Mouse (Mus musculus) yolk sac, embryonic 10.5 days (tissue): ENCODE results near the gene Ccdc86.
A peak's percentile ranks its signal among the peaks of the same experiment; 100 is the strongest.

Source experiments
- DNase-seq: peaks from one replicate; pipeline ENCODE4 v3.0.0-alpha.2; 2017; ENCODE audit warnings: low spot score

The Ccdc86 gene

DNA sequence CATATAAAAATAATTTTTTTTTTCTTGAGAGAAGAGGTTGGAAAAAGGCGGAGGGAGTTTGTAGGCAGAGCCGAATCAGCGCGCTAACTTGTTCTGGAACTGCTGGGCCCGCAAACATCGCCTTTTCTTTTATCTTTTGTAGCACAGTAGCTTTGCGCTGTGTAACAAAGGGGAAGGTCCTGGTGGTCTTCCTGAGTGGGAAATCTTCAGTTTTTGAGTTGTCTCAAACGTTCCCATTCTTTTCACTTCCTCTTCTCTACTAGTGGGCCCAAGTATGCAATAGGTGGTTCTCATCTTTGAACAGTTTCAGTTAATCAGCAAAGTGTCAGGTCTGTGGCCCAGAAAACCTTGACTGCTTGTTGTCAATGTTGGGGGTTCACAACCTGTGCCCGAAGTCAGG, 492 bp upstream of the Ccdc86 start:
- no peak for DNase-seq

DNA sequence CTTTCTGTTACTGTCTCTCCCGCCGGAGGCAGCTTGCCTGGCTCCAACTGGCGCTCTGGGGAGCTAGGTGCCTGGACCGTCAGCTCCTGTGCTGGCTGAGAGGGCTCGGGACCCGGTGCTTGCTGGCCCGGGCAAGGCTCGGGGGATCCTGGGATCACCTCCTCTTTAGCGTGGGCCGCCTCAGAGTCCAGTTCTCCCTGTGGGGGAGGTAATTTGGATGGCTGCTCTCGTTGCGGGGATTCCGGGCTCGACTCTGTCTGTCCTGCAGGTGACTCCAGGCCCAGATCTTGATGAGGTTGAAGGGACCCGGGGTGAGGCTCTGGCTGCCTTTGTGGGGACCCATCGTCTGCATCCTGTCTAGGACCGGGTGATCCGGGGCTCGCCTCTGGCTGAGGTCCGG, 650 bp downstream of the Ccdc86 start:
- no peak for DNase-seq

DNA sequence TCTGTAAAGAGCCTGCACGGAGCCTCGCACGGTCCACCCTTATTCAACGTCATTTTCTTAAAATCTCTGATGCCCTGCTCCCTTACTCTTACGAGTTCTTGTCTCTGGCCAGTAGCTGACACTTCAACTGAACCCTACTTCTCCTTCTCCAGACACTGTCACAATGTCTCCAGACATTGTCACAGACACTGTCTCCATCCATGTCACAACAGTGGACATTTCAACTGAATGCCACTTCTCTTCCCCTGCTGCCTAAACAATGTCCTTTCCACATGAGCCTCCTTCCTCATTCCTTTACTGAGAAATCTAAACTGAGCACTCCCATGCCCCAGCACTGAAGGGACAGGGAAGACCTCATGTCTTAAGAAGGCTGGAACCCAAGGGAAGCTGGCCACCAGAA, 1.8 kb downstream of the Ccdc86 start:
- no peak for DNase-seq

DNA sequence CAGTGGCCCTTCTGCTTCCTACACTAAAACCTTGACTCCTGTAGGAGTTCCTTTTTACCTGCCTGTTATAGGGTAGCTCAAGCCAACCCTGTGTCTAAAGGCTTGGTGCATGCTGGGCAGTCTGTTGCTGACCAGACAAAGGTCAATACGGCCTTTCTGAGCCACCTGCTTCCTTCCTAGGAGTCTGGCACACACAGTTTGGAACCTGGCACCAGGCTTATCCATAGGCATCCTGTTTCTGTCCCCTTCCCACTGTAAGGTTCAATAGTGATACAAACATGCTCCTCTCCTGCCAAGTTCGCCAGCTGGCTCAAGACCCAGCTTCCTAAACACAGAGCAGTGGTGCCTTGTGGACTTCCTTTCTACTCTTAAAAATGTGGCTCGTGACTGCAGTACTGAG, 2.6 kb downstream of the Ccdc86 start:
- DNase-seq: no peak

DNA sequence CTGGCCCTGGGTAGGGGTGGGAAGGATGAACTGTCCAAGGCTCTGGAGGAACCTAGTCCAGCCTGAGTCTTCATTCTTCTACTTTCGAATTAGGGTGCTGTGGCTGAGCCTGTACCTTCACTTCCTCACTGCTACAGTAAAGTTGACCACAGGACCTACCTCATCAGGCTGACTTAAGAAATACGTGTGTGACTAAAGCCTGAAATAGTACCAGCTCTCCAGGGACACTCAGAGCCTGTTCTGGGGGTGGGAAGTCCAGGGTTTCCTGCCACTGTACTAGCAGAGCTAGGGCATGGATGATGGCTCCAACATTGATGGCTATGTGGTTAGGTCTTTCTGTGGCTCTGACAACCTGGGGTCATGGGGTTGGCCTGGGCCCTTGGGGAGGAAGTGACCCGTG, 5.1 kb downstream of the Ccdc86 start:
- DNase-seq: no peak

DNA sequence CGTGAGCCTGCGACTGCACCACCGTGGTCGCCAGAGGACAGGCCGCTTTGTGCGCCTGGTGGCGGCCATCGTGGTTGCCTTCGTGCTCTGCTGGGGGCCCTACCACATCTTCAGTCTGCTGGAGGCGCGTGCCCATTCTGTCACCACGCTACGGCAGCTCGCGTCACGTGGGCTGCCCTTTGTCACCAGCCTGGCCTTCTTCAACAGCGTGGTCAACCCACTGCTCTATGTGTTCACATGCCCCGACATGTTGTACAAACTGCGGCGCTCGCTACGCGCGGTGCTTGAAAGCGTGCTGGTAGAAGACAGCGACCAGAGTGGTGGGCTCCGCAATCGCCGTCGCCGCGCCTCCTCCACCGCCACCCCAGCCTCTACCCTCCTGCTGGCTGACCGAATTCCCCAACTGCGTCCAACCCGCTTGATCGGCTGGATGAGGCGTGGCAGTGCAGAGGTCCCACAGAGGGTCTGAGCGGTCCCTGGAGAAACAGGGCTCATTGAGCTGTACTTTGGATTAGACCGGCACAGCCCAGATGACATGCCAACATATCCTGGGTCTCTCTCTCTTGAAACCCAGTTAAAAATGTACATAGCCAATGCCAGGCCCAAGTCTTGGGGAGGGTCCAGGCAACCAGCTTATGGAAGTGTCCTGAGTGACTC, 8.1 kb downstream of the Ccdc86 start:
- DNase-seq: peak; percentile 50

DNA sequence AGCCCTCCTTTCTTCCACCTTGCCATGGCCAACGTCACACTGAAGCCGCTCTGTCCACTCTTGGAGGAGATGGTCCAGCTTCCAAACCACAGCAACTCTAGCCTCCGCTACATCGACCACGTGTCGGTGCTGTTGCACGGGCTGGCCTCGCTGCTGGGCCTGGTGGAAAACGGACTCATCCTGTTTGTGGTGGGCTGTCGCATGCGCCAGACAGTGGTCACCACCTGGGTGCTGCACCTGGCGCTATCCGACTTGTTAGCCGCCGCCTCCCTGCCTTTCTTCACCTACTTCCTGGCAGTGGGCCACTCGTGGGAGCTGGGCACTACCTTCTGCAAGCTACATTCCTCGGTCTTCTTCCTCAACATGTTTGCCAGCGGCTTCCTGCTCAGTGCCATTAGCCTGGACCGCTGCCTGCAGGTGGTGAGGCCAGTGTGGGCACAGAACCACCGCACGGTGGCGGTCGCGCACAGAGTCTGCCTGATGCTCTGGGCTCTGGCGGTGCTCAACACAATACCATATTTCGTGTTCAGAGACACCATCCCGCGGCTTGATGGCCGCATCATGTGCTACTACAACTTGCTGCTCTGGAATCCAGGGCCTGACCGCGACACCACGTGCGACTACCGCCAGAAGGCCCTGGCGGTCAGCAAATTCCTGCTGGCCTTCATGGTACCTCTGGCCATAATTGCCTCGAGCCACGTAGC, 8.8 kb downstream of the Ccdc86 start:
- DNase-seq: peak; percentile 63

DNA sequence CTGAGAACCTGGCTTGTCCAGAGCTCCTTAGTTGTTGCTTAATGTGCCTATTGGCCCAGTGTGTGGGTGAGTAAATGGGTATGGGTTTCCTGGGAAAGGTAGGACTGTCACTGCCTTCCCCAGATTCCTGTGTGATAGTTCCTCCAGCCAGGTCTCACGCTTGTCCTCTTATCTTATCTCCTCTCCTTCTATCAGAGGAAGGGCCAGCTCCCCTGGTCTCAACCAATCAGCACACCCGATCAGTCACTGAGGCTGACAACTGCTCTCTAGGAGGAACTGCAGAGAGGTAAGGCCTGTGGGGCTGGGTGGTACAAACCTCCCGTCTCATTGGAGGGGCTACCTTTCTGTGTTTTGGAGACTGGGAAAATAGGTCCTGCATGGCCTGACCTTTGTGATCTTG, 10.3 kb downstream of the Ccdc86 start:
- no peak for DNase-seq

DNA sequence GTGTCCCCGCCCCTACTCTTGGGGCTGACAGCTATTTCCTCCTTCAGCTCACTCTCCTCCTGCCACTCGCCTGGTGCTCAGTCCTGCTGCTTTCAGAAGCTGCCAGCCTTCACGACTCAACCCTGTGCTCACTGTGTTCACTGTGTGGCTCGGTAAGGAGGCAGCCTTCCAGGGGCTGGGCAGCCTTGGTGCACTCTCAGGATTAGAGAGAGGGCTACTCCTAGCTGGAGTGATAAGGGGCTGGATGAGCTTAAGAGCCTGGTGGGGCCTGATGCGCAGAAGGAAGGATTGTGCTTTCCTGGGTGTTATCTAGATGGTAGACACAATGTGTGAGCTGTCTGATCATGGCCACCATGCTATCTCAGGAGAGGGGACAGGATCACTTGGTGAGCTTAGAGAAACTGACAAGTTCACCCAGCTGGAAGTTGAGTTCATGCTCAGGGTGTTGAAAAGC, 11.9 kb downstream of the Ccdc86 start, which contains the start of gene Ptgdr2:
TSS of gene Ptgdr2 (plus strand) at position 51 of the 454 bp plus-strand sequence.
- DNase-seq: no peak

DNA sequence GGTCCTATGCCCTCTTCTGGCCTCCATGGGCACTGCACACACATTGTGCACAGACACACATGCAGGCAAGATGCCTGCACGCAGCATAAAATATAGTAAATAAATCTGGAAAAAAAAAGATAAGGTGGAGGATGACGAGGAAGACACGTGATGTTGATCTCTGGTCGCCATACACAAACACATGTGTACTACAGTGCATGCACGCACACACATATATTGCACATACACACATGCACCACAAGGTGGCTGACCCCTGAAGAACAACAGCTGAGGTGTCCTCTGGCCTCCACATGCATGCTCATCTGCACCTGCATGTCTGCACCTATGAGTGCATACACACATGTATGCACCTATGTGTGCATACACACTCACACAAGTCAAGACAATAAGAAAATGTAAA, 13.0 kb downstream of the Ccdc86 start:
- DNase-seq: no peak

DNA sequence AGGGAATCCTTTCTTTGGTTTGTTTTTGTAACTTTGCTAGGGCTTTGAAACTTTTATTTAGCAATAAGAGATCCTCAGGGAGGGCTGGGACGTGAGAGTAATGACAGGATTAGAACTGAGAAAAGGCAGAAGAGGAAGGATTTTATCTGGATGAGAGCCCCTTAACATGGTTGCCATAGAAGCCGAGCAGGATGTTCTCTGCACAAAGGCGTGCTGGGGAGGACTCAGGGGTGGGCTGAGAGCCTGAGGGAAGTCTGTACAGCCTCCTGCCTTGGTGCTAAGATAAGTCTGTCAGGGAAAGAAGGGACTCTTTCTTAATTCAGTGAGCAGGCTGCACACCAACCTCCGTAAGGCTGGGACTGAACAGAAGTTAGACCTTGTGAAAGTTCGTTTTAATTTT, 14.0 kb downstream of the Ccdc86 start:
- no peak for DNase-seq

DNA sequence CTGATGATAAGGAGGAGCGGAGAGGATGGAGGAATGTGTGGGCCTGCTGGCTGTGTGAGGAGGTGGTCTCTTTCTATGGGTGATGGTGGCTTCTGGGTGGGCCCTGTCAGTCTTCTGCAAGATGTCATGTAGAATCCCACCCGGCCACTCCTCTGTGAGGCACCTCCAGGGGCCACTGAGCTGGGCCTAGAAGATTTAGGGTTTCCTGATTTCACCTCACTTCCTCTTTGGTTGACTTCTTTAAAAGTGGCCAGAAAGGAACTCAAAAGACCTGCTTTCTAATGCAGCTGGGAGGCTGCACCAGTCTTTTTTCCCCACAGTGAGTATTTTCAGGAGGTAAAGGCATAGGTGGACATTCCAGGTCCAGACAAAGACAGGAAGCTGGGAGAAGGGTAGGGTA, 18.4 kb downstream of the Ccdc86 start:
- no peak for DNase-seq

DNA sequence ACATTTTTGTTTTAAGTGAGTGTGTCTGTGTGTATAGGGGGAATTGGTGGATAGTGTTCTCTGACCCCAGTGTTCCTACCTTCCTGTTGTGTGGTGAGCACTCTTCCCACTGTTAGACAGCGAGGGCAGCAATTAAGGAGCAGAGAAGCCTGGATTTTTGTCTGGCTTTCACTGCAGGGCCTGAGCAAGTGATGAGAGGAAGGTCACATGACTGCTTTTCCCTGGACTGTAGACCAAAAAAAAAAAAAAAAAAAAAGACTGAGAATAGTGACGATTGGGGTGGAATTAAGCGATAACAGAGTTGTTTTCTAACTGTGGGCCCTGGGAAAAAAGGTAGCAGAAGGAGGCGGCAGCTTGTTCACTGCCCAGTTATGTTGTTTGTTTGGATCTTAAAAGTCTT, 22.4 kb downstream of the Ccdc86 start:
- DNase-seq: no peak

DNA sequence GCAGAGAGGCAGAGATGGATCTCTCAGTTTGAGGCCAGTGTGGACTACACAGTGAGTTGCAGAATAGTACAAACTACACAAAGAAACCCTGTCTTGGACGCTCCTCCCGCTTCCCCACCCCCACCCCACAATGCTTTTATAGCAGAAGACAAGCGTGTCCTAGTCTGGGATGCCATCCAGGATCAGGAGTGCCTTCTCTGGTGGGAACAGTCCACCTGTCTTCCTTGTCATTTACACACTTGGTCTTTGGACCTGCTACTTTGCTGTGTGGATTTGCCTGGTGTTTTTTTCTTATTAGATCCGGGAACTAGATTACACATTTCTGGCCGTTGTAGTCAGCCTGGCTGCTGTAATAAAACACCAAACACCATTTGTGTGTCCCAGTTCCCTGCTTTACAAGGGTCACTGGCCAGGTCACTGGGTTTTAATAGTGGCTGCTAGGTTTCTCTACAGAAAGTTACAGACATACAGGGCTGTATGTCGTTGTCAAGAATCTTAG, 22.9 kb downstream of the Ccdc86 start:
- no peak for DNase-seq

DNA sequence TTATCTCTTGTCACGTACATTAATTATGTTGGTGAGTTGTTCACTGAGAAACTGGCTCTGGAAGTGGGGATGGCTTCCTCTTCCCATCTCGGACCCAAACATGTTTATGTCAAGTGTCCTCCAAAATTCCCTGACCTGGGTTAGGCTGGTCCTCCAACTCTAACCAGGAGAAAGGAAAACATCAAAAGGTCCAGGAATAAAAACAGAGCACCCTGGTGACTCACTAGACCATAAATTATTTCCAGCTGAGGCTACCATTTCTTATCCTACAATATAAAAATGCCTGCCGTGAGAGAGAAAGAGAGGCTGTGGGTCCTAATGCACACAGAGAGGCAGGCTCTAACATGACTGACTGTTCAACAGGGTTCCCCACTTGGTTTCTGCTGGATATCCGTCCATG, 24.8 kb downstream of the Ccdc86 start:
- no peak for DNase-seq

DNA sequence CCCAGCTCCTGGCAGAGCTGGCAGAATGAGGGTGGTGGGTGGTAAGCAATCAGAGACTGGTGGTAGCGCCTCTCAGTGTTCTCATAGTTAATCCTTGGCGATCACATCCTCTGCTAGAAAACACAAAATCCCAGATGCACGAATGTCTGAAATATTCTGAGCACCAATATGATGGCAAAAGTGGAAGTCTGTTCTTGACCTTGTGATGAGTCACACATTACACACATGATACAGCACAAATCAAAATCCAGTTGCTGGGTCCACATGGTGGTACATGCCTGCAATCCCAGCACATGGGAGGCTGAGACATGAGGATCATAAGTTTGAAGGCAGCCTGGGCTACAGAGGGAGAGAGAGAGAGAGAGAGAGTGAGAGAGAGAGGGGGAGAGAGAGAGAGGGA, 28.0 kb downstream of the Ccdc86 start:
- DNase-seq: no peak

DNA sequence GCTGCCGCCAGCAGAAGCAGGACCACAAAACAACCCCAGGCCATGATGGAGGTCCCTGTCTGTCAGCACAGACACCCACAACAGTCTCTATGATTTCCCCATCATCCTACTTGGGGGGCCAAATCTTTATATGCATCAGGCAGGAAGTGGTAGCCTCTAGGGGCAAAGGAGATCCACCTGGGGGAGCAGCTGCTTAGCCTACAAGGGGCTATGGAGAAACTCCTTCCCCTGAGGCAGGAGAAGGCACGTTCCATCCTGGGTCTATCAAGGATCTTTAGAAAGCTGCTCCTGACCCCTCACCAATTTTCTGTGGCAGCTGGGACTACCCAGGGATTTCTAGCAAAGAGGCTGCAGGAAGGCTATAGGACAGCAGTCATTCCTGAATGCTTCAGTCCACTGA, 28.5 kb downstream of the Ccdc86 start, which contains the start of gene Zp1:
TSS of gene Zp1 (minus strand) at position 101 of the 400 bp plus-strand sequence.
- no peak for DNase-seq

DNA sequence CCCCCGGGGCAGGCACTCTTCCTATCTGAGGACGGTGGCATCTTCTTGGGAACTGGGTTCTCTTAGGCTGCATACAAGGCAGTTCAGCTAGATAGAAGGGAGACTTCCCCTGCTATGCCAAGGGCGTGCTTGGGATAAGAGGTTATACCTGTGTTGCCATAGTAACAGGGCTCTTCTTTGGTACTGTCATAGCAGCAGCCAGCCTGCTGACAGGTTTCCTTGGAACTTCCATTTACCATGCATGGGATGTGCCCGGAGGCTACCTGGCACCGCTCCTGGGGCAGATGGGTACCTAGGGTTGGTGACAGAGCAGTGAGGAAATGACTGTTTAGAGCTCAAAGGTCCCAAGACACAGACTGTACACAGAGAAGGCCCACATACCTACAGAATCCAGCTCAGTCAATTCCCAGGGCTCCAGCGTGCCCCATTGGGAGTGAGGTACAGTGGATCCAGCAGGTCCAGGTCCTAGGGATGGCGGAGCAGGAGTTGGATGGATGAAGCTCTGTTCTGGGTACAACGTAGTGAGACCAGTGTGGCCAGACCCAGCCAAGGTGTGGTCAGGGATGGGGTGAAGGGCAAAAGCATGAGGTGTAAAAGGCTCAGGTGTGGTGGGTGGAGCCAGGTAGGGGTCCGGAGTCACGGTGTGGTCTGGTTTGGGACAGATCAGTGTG, 30.6 kb downstream of the Ccdc86 start:
- no peak for DNase-seq

DNA sequence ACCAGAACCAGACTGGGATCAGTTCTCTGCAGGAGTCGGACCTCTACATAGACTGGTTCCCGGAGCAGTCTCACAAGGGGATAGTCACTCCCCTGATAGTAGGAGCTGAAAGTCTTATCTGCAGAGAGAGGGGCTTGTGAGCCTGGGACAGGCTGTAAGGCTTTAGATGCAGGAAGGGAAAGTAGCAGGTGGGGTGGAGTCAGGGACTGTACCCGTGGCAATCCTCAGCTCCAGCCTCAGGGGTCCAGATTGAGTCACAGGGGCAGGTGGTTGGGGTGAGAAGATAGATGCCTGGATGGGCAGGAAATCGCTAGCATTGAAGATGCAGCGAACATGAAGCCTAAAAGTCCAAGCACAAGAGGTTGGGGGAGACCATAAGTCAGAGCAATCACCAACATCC, 32.6 kb downstream of the Ccdc86 start:
- DNase-seq: no peak

DNA sequence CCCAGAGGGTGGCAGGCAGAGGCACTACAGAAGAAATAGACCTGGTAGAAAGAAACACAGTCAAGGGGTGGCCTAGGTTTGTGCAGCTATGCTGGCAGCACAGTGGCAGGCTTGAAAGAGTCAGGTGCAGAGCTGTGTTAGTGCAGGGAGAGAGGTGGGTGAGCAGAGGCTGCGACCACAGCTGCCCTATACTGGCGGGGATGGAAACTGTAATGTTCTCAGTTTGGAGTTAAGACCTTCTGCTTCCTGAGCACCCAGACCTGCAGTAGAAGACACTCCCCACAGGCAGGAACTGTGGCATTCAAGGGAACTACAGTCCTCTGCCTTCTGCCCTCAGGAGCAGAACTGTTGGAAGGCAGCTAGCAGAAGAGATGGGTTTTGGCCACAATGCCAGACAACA, 34.2 kb downstream of the Ccdc86 start:
- DNase-seq: no peak

DNA sequence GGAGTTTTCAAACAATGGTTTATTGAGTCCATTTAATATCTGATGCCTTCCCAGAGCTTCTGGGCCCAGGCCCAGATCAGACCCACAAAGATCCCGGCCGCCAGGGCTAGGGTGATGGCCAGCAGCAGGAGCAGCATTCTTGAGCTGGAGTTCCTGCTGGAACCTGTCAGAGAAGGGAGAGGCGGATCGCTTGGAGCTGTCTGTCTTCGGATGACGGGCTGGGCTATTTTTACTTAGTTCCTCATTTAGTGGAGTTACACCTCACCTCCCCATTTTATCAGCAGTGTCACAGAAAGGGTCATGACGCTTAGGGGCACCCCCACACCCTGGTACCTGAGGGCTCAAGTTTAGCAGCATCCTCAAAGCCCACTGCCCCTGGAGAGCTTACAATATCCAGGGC, 34.8 kb downstream of the Ccdc86 start:
- no peak for DNase-seq

DNA sequence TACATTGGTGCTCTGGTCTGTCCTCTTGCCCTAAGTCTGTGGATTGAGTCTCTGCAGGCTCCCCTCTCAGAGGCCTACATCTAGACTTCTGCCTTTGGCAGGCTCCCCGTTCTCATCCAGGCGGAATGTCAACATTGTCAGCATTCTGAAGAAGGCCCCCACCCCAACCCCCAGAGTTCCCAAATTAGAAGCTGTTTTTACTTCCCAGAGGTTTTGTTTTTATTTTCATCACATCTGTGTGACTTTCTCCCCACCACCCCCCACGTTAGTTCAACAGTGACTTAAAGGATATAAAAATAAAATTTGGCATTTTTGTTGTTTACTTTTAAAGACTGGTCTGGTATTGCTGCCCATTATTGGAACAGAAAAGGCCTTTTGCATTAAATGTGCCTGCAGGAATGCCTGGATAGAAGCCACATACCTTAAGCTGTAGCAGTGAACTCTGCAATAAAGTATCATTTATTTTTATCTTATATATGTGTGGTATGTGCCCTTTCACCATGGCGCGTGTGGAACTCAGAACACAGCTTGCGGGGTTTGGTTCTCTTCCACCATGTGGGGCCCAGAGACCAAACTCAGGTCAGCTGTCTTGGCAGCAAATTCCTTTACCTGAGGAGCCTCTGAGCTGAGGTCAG, 39.9 kb downstream of the Ccdc86 start:
- DNase-seq: peak; percentile 53

DNA sequence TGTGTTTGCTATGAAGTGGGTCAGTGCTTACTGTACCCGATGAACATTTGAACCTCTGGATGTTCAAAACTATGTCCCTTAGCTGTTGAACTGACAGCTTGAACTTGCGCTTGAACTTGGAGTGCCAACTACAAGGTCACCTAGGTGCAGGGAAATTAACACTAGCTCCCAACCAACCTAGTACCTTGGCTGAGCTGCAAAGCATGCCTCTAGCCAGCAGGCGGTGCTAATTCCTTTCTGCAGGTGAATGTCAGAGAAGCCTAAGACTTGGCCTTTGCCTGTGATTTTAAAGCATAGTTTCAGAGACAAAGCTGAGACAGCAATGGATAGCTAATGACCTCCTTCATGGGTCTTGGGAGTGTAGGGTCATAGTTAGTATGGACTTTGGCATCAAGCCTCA, 41.2 kb downstream of the Ccdc86 start:
- DNase-seq: peak; percentile 43
